Mouse (Mus musculus): ENCODE results near the gene Tmem26. TPM values are rescaled to one million over a fixed set of nuclear protein-coding genes. Genes with fewer than 3 reads are reported as not detected.

The Tmem26 gene
- polyA plus RNA-seq, 1 experiment from 2014 or later = 16.2 TPM

Other genes starting within 250 kb of the Tmem26 start
- 0.25 and 0.43 TPM in 2 replicates for gene Cabcoco1, start 181.8 kb upstream of the Tmem26 start, polyA plus RNA-seq (2016; fragmentation: Nextera tagmentation; extraction: Ambion mirVana)